ENCODE assay signal across 8 mouse cellular contexts in genomic region chr2:163939522-163939921, GRCm38 (mm10). TPM values are rescaled to one million over a fixed set of nuclear protein-coding genes. Genes with fewer than 3 reads are reported as not detected.
DNase-seq lines count a peak whose midpoint lies in the region; ATAC-seq lines count a peak whose summit lies in the region.

No protein-coding gene starts in this region.

- WGBS in heart, embryonic 12.5 days = 22% methylated on average over 8 of the region's 8 CpGs
- WGBS in forebrain, embryonic 14.5 days = 44% methylated on average over 8 of the region's 8 CpGs
- 49% methylated on average over 8 of the region's 8 CpGs for WGBS in limb, embryonic 10.5 days
- WGBS in intestine, embryonic 15.5 days = 41% methylated on average over 8 of the region's 8 CpGs

- no peaks in the 10 kb centered on the region for H3K36me3 ChIP-seq in heart, embryonic 12.5 days
- no peaks in the 10 kb centered on the region for H3K36me3 ChIP-seq in forebrain, embryonic 14.5 days (ENCODE audit: control insufficient read depth, insufficient read depth, low read length)
- no peaks in the 10 kb centered on the region for H3K36me3 ChIP-seq in limb, embryonic 10.5 days
- no peaks in the 10 kb centered on the region for H3K36me3 ChIP-seq in intestine, embryonic 15.5 days

- peak overlapping the region; percentile 27 for H3K4me3 ChIP-seq in heart, embryonic 12.5 days
- no peak overlapping the region for H3K4me3 ChIP-seq in forebrain, embryonic 14.5 days (ENCODE audit: low read depth, low read length)
- H3K4me3 ChIP-seq in limb, embryonic 10.5 days = no peak overlapping the region
- no peak overlapping the region for H3K4me3 ChIP-seq in intestine, embryonic 15.5 days (replicated peaks)

- peak; percentile 40 to 46 for DNase-seq in right cerebral cortex, adult 2 months (ENCODE audit: low spot score in 2 of 2)
- DNase-seq in right cerebral cortex, postnatal 25 days = no peak
- DNase-seq in cerebellum, adult 9-10 months = peak; percentile 94
- DNase-seq in retina, embryonic 14.5 days (ENCODE audit: low spot score) = peak; percentile 43
- no peak for DNase-seq in forebrain, embryonic 14.5 days (ENCODE audit: low spot score)
- DNase-seq in limb, embryonic 10.5 days (ENCODE audit: low spot score) = no peak

- H3K27me3 ChIP-seq in heart, embryonic 12.5 days (replicated peaks) = no peaks in the 10 kb centered on the region; the same call in 1 of the 2 replicates
- H3K27me3 ChIP-seq in forebrain, embryonic 14.5 days (replicated peaks; ENCODE audit: control insufficient read depth, insufficient read depth, low read length) = no peaks in the 10 kb centered on the region
- H3K27me3 ChIP-seq in limb, embryonic 10.5 days (ENCODE audit: low read depth, poor library complexity, severe bottlenecking) = peaks cover 48% of the 10 kb centered on the region
- H3K27me3 ChIP-seq in intestine, embryonic 15.5 days (replicated peaks) = no peaks in the 10 kb centered on the region

- no peaks in the 10 kb centered on the region for H3K9me3 ChIP-seq in heart, embryonic 12.5 days (replicated peaks)
- H3K9me3 ChIP-seq in forebrain, embryonic 14.5 days (replicated peaks; ENCODE audit: control insufficient read depth, low read length) = no peaks in the 10 kb centered on the region
- no peaks in the 10 kb centered on the region for H3K9me3 ChIP-seq in limb, embryonic 10.5 days (replicated peaks)
- no peaks in the 10 kb centered on the region for H3K9me3 ChIP-seq in intestine, embryonic 15.5 days

- ATAC-seq in heart, embryonic 12.5 days (ENCODE audit: insufficient number of reproducible peaks, low FRiP score) = peak; percentile 61; the same call in 1 of the 2 replicates
- ATAC-seq in forebrain, embryonic 14.5 days = no peak
- no peak for ATAC-seq in intestine, embryonic 15.5 days

- no peak overlapping the region for H3K27ac ChIP-seq in heart, embryonic 12.5 days (ENCODE audit: poor library complexity, severe bottlenecking)
- no peak overlapping the region for H3K27ac ChIP-seq in forebrain, embryonic 14.5 days (ENCODE audit: low read depth, low read length)
- no peak overlapping the region for H3K27ac ChIP-seq in limb, embryonic 10.5 days
- H3K27ac ChIP-seq in intestine, embryonic 15.5 days = no peak overlapping the region

- peak overlapping the region; percentile 57 for H3K4me2 ChIP-seq in heart, embryonic 12.5 days
- H3K4me2 ChIP-seq in forebrain, embryonic 14.5 days (ENCODE audit: low read length) = no peak overlapping the region
- H3K4me2 ChIP-seq in intestine, embryonic 15.5 days (replicated peaks) = no peak overlapping the region

- peaks cover 12% of the 10 kb centered on the region for H3K4me1 ChIP-seq in heart, embryonic 12.5 days (replicated peaks)
- no peaks in the 10 kb centered on the region for H3K4me1 ChIP-seq in forebrain, embryonic 14.5 days (ENCODE audit: control insufficient read depth, insufficient read depth, low read length)
- H3K4me1 ChIP-seq in limb, embryonic 10.5 days = no peaks in the 10 kb centered on the region
- no peaks in the 10 kb centered on the region for H3K4me1 ChIP-seq in intestine, embryonic 15.5 days (replicated peaks)

- 0 out of 2 replicates have a peak overlapping the region, but pooled peaks have one; percentile 13 for H3K9ac ChIP-seq in heart, embryonic 12.5 days
- H3K9ac ChIP-seq in forebrain, embryonic 14.5 days (ENCODE audit: low read length) = no peak overlapping the region
- no peak overlapping the region for H3K9ac ChIP-seq in intestine, embryonic 15.5 days

RNA-seq across cellular contexts. Expression of gene Rims4, which starts 21.0 kb away (rescaled TPM):
- polyA plus RNA-seq in heart, embryonic 12.5 days (2016; fragmentation: Nextera tagmentation; extraction: Ambion mirVana) = 0.65 and 0.77 TPM in 2 replicates
- 1.7 and 2.3 TPM in 2 replicates for polyA plus RNA-seq in forebrain, embryonic 14.5 days (2014; fragmentation: Nextera tagmentation; extraction: Ambion mirVana)
- 0.06 and 0.24 TPM in 2 replicates for polyA plus RNA-seq in limb, embryonic 10.5 days (2016; fragmentation: Nextera tagmentation; extraction: Ambion mirVana)
- 0.90 and 1.3 TPM in 2 replicates for polyA plus RNA-seq in intestine, embryonic 15.5 days (2015; fragmentation: Nextera tagmentation; extraction: Ambion mirVana)

RNA-seq across cellular contexts. Expression of gene Ywhab, which starts 55.2 kb away (rescaled TPM):
- 270 and 271 TPM in 2 replicates for polyA plus RNA-seq in heart, embryonic 12.5 days (2016; fragmentation: Nextera tagmentation; extraction: Ambion mirVana)
- polyA plus RNA-seq in forebrain, embryonic 14.5 days (2014; fragmentation: Nextera tagmentation; extraction: Ambion mirVana) = 305 and 380 TPM in 2 replicates
- 307 and 327 TPM in 2 replicates for polyA plus RNA-seq in limb, embryonic 10.5 days (2016; fragmentation: Nextera tagmentation; extraction: Ambion mirVana)
- 269 and 298 TPM in 2 replicates for polyA plus RNA-seq in intestine, embryonic 15.5 days (2015; fragmentation: Nextera tagmentation; extraction: Ambion mirVana)

Comparison
In these comparisons a context has a peak if more than half of its experiments do, and no peak if none do; other contexts are left out.
1. DNase-seq: peak in right cerebral cortex, adult 2 months (2 of 2), cerebellum, adult 9-10 months (single experiment) and retina, embryonic 14.5 days (single experiment); none in right cerebral cortex, postnatal 25 days (single experiment), forebrain, embryonic 14.5 days (single experiment) and limb, embryonic 10.5 days (single experiment).